23 mouse cellular contexts compared by ENCODE assay signal in the genomic region with DNA sequence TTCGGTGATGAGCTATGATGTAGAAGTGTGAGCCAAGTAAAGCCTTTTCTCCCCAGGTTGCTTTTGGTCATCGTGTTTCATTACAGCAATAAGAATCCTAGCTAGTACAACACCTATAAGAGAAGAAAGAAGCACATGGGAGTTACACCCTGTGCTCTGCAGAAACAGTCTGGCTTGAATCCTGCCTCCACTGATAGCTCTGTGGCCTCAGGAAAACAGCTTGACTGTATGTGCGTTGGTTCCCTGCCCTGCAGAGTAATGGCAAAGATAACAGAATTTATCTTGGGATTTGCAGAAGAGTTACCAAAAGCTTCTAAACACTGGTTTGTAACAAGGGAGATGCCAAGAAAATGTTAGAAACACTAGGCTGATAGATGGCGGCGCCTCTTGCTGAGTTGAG. TPM values are rescaled to one million over a fixed set of nuclear protein-coding genes. Genes with fewer than 3 reads are reported as not detected.
DNase-seq lines count a peak whose midpoint lies in the region; ATAC-seq and TF ChIP-seq lines count a peak whose summit lies in the region.
"Had no signal": no experiment of that assay in that cellular context is flagged by ENCODE, and none has a peak within 500 bp of the region (broad histone marks: within the 10 kb centered on the region; RNA-seq: fewer than 3 reads in every experiment).

No protein-coding gene starts in this region.

- no peak overlapping the region for H3K4me3 ChIP-seq in heart, adult 2 months
- H3K4me3 ChIP-seq in liver, embryonic 11.5 days (ENCODE audit: low read depth, low read length), result no peak overlapping the region
- H3K4me3 ChIP-seq in liver, postnatal 0 days (ENCODE audit: low read depth, low read length), result no peak overlapping the region
- H3K4me3 ChIP-seq: heart, embryonic 13.5 days; hindbrain, embryonic 12.5 days; hindbrain, embryonic 15.5 days had no signal

- peak overlapping the region; percentile 70 for H3K27ac ChIP-seq in heart, adult 2 months
- no peak overlapping the region for H3K27ac ChIP-seq in liver, embryonic 11.5 days (ENCODE audit: low read depth, low read length)
- no peak overlapping the region for H3K27ac ChIP-seq in liver, postnatal 0 days (ENCODE audit: low read depth)
- H3K27ac ChIP-seq: heart, embryonic 13.5 days; hindbrain, embryonic 12.5 days; hindbrain, embryonic 15.5 days had no signal

- H3K4me2 ChIP-seq in liver, embryonic 11.5 days, result no peak overlapping the region
- H3K4me2 ChIP-seq in liver, postnatal 0 days (ENCODE audit: low read depth, low read length), result no peak overlapping the region
- H3K4me2 ChIP-seq: heart, embryonic 13.5 days; hindbrain, embryonic 12.5 days; hindbrain, embryonic 15.5 days had no signal

- TF ChIP-seq POLR2A in heart, adult 2 months (IDR thresholded peaks at IDR 0.05; ENCODE audit: insufficient read depth, low read depth, low read length), result no peak

- intact Hi-C loops in heart, adult 2 months (cut with DNase I), result loop anchor here (5.0 kb wide), 1 partner anchor 75 kb away; a partner anchor contains a TSS

- H3K36me3 ChIP-seq in heart, adult 2 months (ENCODE audit: control insufficient read depth, insufficient read depth, low read length), result peaks cover 8% of the 10 kb centered on the region
- H3K36me3 ChIP-seq in liver, embryonic 11.5 days (ENCODE audit: control insufficient read depth, insufficient read depth, low read length), result no peaks in the 10 kb centered on the region
- H3K36me3 ChIP-seq in liver, postnatal 0 days (replicated peaks; ENCODE audit: insufficient read depth, low read length), result no peaks in the 10 kb centered on the region
- H3K36me3 ChIP-seq: G1E; heart, embryonic 13.5 days; hindbrain, embryonic 12.5 days; hindbrain, embryonic 15.5 days had no signal

- no peaks in the 10 kb centered on the region for H3K9me3 ChIP-seq in liver, embryonic 11.5 days (ENCODE audit: control insufficient read depth, low read length)
- no peaks in the 10 kb centered on the region for H3K9me3 ChIP-seq in liver, postnatal 0 days (ENCODE audit: low read length)
- H3K9me3 ChIP-seq: G1E; heart, embryonic 13.5 days; hindbrain, embryonic 12.5 days; hindbrain, embryonic 15.5 days had no signal

- TF ChIP-seq EP300 in heart, adult 2 months (IDR thresholded peaks at IDR 0.05; ENCODE audit: insufficient read depth, low read depth, low read length), result no peak
- TF ChIP-seq EP300 in liver, postnatal 0 days (IDR thresholded peaks at IDR 0.05; ENCODE audit: low read depth), result no peak

- WGBS in heart, adult 2 months, result 50% methylated on average over 5 of the region's 5 CpGs
- 73% methylated on average over 5 of the region's 5 CpGs for WGBS in liver, embryonic 11.5 days
- WGBS in liver, postnatal 0 days (ENCODE audit: insufficient replicate concordance), result 65% methylated on average over 5 of the region's 5 CpGs

- ATAC-seq in liver, embryonic 11.5 days (replicated peaks; ENCODE audit: low FRiP score), result peak; percentile 64
- ATAC-seq in liver, postnatal 0 days, result no peak
- ATAC-seq in megakaryocyte-erythroid progenitor cell, adult 5-6 weeks (replicated peaks; ENCODE audit: low FRiP score, low TSS enrichment, poor library complexity, severe bottlenecking), result peak; percentile 57; the same call in 1 of the 2 replicates
- ATAC-seq: forebrain, embryonic 14.5 days; forebrain, postnatal 0 days; Patski had no signal

- DNase-seq in heart, adult 2 months, result no peak
- DNase-seq in heart, adult 8-10 months (ENCODE audit: low spot score), result no peak
- no peak for DNase-seq in liver, embryonic 11.5 days (ENCODE audit: low spot score)
- DNase-seq in liver, postnatal 0 days, result no peak
- no peak for DNase-seq in layer of hippocampus, postnatal 10 days (ENCODE audit: low spot score in 2 of 2)
- DNase-seq: adrenal gland, postnatal 10 days; adrenal gland, postnatal 36 days; B cell, adult 2 months; cerebellum, adult 18-20 months; cerebellum, adult 9-10 months; cerebellum, postnatal 14 days; forebrain, postnatal 0 days; gastrocnemius, postnatal 36 days had no signal

- H3K4me1 ChIP-seq in heart, adult 2 months (ENCODE audit: control insufficient read depth, insufficient read depth, low read length), result peaks cover 3% of the 10 kb centered on the region
- peaks cover 5% of the 10 kb centered on the region for H3K4me1 ChIP-seq in liver, embryonic 11.5 days (replicated peaks; ENCODE audit: control insufficient read depth, insufficient read depth, low read length)
- H3K4me1 ChIP-seq in liver, postnatal 0 days (ENCODE audit: insufficient read depth), result peaks cover 4% of the 10 kb centered on the region; the same call in 1 of the 2 replicates
- H3K4me1 ChIP-seq: hindbrain, embryonic 12.5 days; hindbrain, embryonic 15.5 days had no signal

- no peak for TF ChIP-seq CTCF in heart, adult 2 months (IDR thresholded peaks at IDR 0.05)
- no peak for TF ChIP-seq CTCF in liver, postnatal 0 days (IDR thresholded peaks at IDR 0.05; ENCODE audit: low read depth)

- H3K9ac ChIP-seq in heart, adult 2 months (ENCODE audit: low read depth, low read length), result no peak overlapping the region
- H3K9ac ChIP-seq in liver, embryonic 11.5 days (ENCODE audit: low read depth, low read length), result no peak overlapping the region
- no peak overlapping the region for H3K9ac ChIP-seq in liver, postnatal 0 days (replicated peaks)
- H3K9ac ChIP-seq: forebrain, postnatal 0 days; heart, embryonic 13.5 days; hindbrain, embryonic 12.5 days; hindbrain, embryonic 15.5 days had no signal

- H3K27me3 ChIP-seq in heart, adult 2 months (ENCODE audit: control insufficient read depth, insufficient read depth, low read length), result no peaks in the 10 kb centered on the region
- no peaks in the 10 kb centered on the region for H3K27me3 ChIP-seq in liver, embryonic 11.5 days (replicated peaks; ENCODE audit: control insufficient read depth, insufficient read depth, low read length)
- H3K27me3 ChIP-seq in liver, postnatal 0 days (ENCODE audit: insufficient read depth, low read length), result no peaks in the 10 kb centered on the region
- H3K27me3 ChIP-seq: CH12.LX; heart, embryonic 13.5 days; hindbrain, embryonic 12.5 days; hindbrain, embryonic 15.5 days; Patski had no signal

- no peaks in the 10 kb centered on the region for H3K79me2 ChIP-seq in heart, adult 2 months (replicated peaks; ENCODE audit: control insufficient read depth, insufficient read depth, low read length)

RNA-seq across cellular contexts. Expression of a gene that starts 5.1 kb away (rescaled TPM):
- total RNA-seq in heart, adult 2 months (2021), result 10 to 100 TPM; 47.0 to 68.1 TPM
- polyA plus RNA-seq in heart, adult 2 months (2012; rRNA removed), result 25.0 and 38.7 TPM in 2 replicates
- total RNA-seq in heart, adult 8-10 months (2022), result 10 to 100 TPM; 54.1 to 61.6 (median 58.5) TPM
- 0.47 and 0.60 TPM in 2 replicates for polyA plus RNA-seq in liver, embryonic 11.5 days (2014; fragmentation: Nextera tagmentation; extraction: Ambion mirVana)
- 0.26 and 0.31 TPM in 2 replicates for polyA plus RNA-seq in liver, postnatal 0 days (2015; fragmentation: Nextera tagmentation; extraction: Ambion mirVana)
- total RNA-seq in megakaryocyte-erythroid progenitor cell, adult 5-6 weeks (2014; fragmentation: Nextera tagmentation), result not detected in 2 replicates
- not detected in 2 replicates for total RNA-seq in megakaryocyte-erythroid progenitor cell, adult 5-6 weeks (2017)
- 1 to 10 TPM; 3.5 to 4.2 TPM for total RNA-seq in layer of hippocampus, postnatal 10 days (2021)
- total RNA-seq: granulocyte monocyte progenitor cell, adult 5-6 weeks; hematopoietic stem cell, adult 5-6 weeks had no signal
- polyA plus RNA-seq: G1E had no signal

Comparison
In these comparisons a context has a peak if more than half of its experiments do, and no peak if none do; other contexts are left out.
1. RNA of a gene that starts 5.1 kb away (total RNA-seq): 47.0 to 68.1 TPM in heart, adult 2 months and 54.1 to 61.6 TPM in heart, adult 8-10 months; 3.5 to 4.2 TPM in layer of hippocampus, postnatal 10 days and not detected in megakaryocyte-erythroid progenitor cell, adult 5-6 weeks; every median in the first group is over 4 times any median in the second.